Mouse (Mus musculus): Measurements from ENCODE around the gene Cdk2ap1. TPM values are rescaled to one million over a fixed set of nuclear protein-coding genes. Genes with fewer than 3 reads are reported as not detected.
"Not testable (repeated sequence)": the region's sequence is repeated elsewhere in the genome, so short reads cannot be mapped to it uniquely, and the experiment has no call there.

Cdk2ap1 gene
- polyA plus RNA-seq (2014; fragmentation: Nextera tagmentation; extraction: Ambion mirVana) = 189 and 410 TPM in 2 replicates

DNA sequence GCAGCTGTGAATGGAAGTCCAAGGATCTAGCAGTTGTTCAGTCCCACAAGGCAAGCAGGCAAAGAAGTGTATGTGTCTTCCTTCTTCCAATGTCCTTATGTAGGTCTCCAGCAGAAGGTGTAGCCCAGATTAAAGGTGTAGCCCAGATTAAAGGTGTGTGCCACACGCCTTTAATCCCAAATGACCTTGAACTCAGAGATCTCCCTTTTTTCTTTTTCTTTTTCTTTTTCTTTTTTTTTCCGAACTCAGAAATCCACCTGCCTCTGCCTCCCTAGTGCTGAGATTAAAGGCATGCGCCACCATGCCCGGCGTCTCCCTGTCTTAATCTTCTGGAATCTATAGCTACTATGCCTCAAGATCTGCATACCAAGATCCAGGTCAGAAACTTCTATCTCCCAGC is at the start of gene Cdk2ap1:
Gene Cdk2ap1 (minus strand): TSS at position 101 of the 400 bp plus-strand sequence.
- not testable (repeated sequence) for H3K27ac ChIP-seq (replicated peaks; ENCODE audit: low read depth, low read length); H3K9ac ChIP-seq (replicated peaks; ENCODE audit: low read length); H3K36me3 ChIP-seq (replicated peaks; ENCODE audit: control insufficient read depth, insufficient read depth, low read depth, low read length); H3K27me3 ChIP-seq (ENCODE audit: control insufficient read depth, insufficient read depth, low read length); DNase-seq (ENCODE audit: low spot score); H3K9me3 ChIP-seq (replicated peaks; ENCODE audit: control insufficient read depth, low read length); H3K4me3 ChIP-seq (ENCODE audit: low read depth, low read length); H3K4me1 ChIP-seq (ENCODE audit: control insufficient read depth, insufficient read depth, low read length); H3K4me2 ChIP-seq (ENCODE audit: low read depth, low read length); ATAC-seq (replicated peaks; ENCODE audit: insufficient number of reproducible peaks, low FRiP score, low TSS enrichment, low read depth)
- 86% methylated on average over 5 of the region's 5 CpGs for WGBS

DNA sequence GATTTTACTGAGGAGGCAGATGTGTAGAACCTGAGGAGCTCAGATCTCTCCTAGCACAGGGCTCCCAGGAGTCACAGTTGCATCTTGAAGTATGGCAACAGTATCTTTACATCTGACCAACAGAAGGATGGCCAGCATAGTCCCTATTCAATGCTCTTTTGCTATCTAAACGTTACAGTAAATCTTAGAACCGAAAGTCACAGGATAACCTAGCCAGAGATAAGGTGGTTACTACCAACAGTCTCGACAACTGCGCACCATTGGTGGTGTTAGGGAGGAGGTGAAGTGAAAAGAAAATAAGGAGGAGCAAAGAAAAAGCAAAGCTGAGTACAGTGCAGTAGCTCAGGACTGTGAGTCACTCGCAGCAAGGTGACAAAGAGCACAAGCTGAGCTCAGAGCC is 49.3 kb upstream of the Cdk2ap1 start:
- DNase-seq (ENCODE audit: low spot score) (no peak), ATAC-seq (replicated peaks; ENCODE audit: insufficient number of reproducible peaks, low FRiP score, low TSS enrichment, low read depth) (no peak)
- Histone ChIP-seq H3K27me3 (ENCODE audit: control insufficient read depth, insufficient read depth, low read length) (no peaks in the 10 kb centered on the region), H3K9me3 (replicated peaks; ENCODE audit: control insufficient read depth, low read length) (no peaks in the 10 kb centered on the region), H3K9ac (replicated peaks; ENCODE audit: low read length) (no peak overlapping the region), H3K27ac (replicated peaks; ENCODE audit: low read depth, low read length) (no peak overlapping the region), H3K36me3 (replicated peaks; ENCODE audit: control insufficient read depth, insufficient read depth, low read depth, low read length) (peaks cover 13% of the 10 kb centered on the region), H3K4me2 (ENCODE audit: low read depth, low read length) (no peak overlapping the region), H3K4me3 (ENCODE audit: low read depth, low read length) (no peak overlapping the region), H3K4me1 (ENCODE audit: control insufficient read depth, insufficient read depth, low read length) (no peaks in the 10 kb centered on the region)
- WGBS = 92% methylated on average over 5 of the region's 5 CpGs

DNA sequence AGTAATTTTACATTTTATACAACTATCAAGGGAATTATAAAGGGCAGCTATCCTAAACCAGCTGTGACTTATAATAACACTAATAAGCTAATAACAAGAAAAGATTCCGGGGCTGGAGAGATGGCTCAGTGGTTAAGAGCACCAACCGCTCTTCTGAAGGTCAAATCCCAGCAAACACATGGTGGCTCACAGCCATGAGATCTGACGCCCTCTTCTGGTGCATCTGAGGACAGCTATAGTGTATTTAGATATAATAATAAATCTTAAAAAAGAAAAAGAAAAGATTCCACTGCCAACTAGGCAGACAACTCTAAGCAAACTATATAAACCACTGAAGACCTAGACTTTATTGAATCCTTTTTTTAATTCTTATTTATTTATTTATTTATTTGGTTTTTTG is 47.9 kb upstream of the Cdk2ap1 start:
- H3K27ac ChIP-seq (replicated peaks; ENCODE audit: low read depth, low read length) = no peak overlapping the region
- 82% methylated on average over 3 of the region's 3 CpGs for WGBS
- H3K4me3 ChIP-seq (ENCODE audit: low read depth, low read length) = no peak overlapping the region
- H3K4me2 ChIP-seq (ENCODE audit: low read depth, low read length) = no peak overlapping the region
- ATAC-seq (replicated peaks; ENCODE audit: insufficient number of reproducible peaks, low FRiP score, low TSS enrichment, low read depth) (no peak), DNase-seq (ENCODE audit: low spot score) (no peak)
- H3K9ac ChIP-seq (replicated peaks; ENCODE audit: low read length) = no peak overlapping the region
- no peaks in the 10 kb centered on the region for H3K9me3 ChIP-seq (replicated peaks; ENCODE audit: control insufficient read depth, low read length)
- peaks cover 13% of the 10 kb centered on the region for H3K36me3 ChIP-seq (replicated peaks; ENCODE audit: control insufficient read depth, insufficient read depth, low read depth, low read length)
- no peaks in the 10 kb centered on the region for H3K4me1 ChIP-seq (ENCODE audit: control insufficient read depth, insufficient read depth, low read length)
- no peaks in the 10 kb centered on the region for H3K27me3 ChIP-seq (ENCODE audit: control insufficient read depth, insufficient read depth, low read length)

DNA sequence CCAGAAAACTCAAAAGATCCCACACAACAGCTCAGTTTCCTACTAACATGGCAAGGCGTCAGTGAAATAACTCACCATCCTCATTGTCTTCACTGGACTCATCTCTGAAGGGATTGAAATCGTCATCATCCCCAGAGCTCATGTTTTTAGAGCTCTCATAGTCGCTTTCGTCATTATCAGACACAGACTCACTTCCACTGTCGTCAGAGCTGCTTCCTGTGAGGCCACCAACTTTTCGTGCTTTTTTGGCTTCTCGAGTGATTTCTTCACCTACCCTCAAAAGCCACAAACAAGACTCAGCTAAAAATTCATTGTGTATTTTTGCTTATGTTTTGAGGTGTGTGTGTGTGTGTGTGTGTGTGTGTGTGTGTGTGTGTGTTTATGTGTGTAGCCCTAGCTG is 30.8 kb upstream of the Cdk2ap1 start:
- WGBS = 88% methylated on average over 7 of the region's 7 CpGs
- H3K27me3 ChIP-seq (ENCODE audit: control insufficient read depth, insufficient read depth, low read length) = no peaks in the 10 kb centered on the region
- no peaks in the 10 kb centered on the region for H3K9me3 ChIP-seq (replicated peaks; ENCODE audit: control insufficient read depth, low read length)
- DNase-seq (ENCODE audit: low spot score) (no peak), ATAC-seq (replicated peaks; ENCODE audit: insufficient number of reproducible peaks, low FRiP score, low TSS enrichment, low read depth) (no peak)
- no peak overlapping the region for H3K4me3 ChIP-seq (ENCODE audit: low read depth, low read length)
- peaks cover 11% of the 10 kb centered on the region; the same call in 1 of the 2 replicates for H3K36me3 ChIP-seq (replicated peaks; ENCODE audit: control insufficient read depth, insufficient read depth, low read depth, low read length)
- no peak overlapping the region for H3K27ac ChIP-seq (replicated peaks; ENCODE audit: low read depth, low read length)
- no peaks in the 10 kb centered on the region for H3K4me1 ChIP-seq (ENCODE audit: control insufficient read depth, insufficient read depth, low read length)
- no peak overlapping the region for H3K4me2 ChIP-seq (ENCODE audit: low read depth, low read length)
- no peak overlapping the region for H3K9ac ChIP-seq (replicated peaks; ENCODE audit: low read length)

DNA sequence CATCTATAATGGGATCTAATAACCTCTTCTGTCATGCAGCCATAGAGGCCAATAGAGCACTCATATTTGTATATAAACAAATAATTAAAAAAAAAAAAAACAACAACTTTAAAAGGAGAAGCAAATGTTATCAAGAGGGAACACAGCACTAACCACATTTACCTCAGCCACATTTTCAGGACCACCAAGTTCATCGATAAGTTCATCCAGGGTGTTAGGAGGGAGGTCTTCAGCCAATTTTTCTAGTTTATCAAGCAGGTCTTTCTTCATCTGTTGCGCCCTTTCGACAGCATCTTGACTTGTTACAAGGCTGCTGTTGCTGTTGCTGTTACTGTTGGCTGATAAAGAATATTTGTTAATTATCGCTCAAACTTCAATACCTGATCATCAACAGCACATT is 29.5 kb upstream of the Cdk2ap1 start:
- no peaks in the 10 kb centered on the region for H3K9me3 ChIP-seq (replicated peaks; ENCODE audit: control insufficient read depth, low read length)
- peaks cover 5% of the 10 kb centered on the region; the same call in 1 of the 2 replicates for H3K36me3 ChIP-seq (replicated peaks; ENCODE audit: control insufficient read depth, insufficient read depth, low read depth, low read length)
- H3K27ac ChIP-seq (replicated peaks; ENCODE audit: low read depth, low read length) = no peak overlapping the region
- no peak for DNase-seq (ENCODE audit: low spot score)
- no peak overlapping the region for H3K9ac ChIP-seq (replicated peaks; ENCODE audit: low read length)
- 98% methylated on average over 4 of the region's 4 CpGs for WGBS
- H3K4me1 ChIP-seq (ENCODE audit: control insufficient read depth, insufficient read depth, low read length) = no peaks in the 10 kb centered on the region
- H3K27me3 ChIP-seq (ENCODE audit: control insufficient read depth, insufficient read depth, low read length) = no peaks in the 10 kb centered on the region
- no peak overlapping the region for H3K4me3 ChIP-seq (ENCODE audit: low read depth, low read length)
- no peak overlapping the region for H3K4me2 ChIP-seq (ENCODE audit: low read depth, low read length)
- ATAC-seq (replicated peaks; ENCODE audit: insufficient number of reproducible peaks, low FRiP score, low TSS enrichment, low read depth) = no peak

DNA sequence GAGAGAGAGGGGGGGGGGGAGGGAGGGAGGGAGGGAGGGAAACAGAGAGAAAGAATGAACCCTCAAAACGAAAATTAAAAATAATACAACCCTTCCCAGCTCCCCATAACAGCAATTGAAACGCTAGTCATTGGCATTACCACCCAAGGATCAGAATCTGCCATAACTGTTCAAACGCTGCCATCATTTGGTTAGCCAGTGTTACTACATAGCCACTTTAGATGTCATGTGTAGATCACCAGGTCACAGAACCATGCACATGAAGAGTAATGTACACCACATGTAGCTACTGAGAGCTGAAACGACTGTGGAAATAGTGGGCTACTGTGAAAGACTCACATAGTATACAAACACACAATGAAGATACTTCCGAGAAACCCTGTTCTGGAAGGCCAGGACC is 25.1 kb upstream of the Cdk2ap1 start:
- Histone ChIP-seq H3K4me3 (ENCODE audit: low read depth, low read length) (no peak overlapping the region), H3K4me2 (ENCODE audit: low read depth, low read length) (no peak overlapping the region), H3K9me3 (replicated peaks; ENCODE audit: control insufficient read depth, low read length) (no peaks in the 10 kb centered on the region), H3K36me3 (replicated peaks; ENCODE audit: control insufficient read depth, insufficient read depth, low read depth, low read length) (peaks cover 21% of the 10 kb centered on the region), H3K4me1 (ENCODE audit: control insufficient read depth, insufficient read depth, low read length) (no peaks in the 10 kb centered on the region), H3K27me3 (ENCODE audit: control insufficient read depth, insufficient read depth, low read length) (no peaks in the 10 kb centered on the region), H3K27ac (replicated peaks; ENCODE audit: low read depth, low read length) (no peak overlapping the region), H3K9ac (replicated peaks; ENCODE audit: low read length) (no peak overlapping the region)
- ATAC-seq (replicated peaks; ENCODE audit: insufficient number of reproducible peaks, low FRiP score, low TSS enrichment, low read depth) (no peak), DNase-seq (ENCODE audit: low spot score) (peak; percentile 39)
- WGBS = 78% methylated on average over 5 of the region's 5 CpGs

DNA sequence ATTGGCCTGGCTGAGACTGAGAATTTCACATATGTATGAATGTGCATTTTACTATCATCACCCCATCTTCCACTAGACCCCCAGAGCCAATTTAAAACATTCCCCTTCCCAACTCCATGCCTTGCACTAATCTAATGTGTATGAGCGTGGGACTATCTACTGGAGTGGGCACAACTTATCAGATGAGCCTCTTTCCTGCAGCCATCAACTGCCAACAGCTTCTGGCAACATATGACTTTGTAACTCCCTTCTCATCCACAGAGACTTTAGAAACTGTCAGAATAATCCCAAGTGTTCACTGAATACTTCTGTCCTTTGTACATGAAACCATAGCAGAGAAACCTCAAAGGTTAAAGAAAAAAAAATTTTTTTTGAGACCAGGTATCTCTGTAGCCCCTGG is 17.2 kb upstream of the Cdk2ap1 start:
- Histone ChIP-seq H3K36me3 (replicated peaks; ENCODE audit: control insufficient read depth, insufficient read depth, low read depth, low read length) (peaks cover 14% of the 10 kb centered on the region), H3K4me2 (ENCODE audit: low read depth, low read length) (no peak overlapping the region), H3K27ac (replicated peaks; ENCODE audit: low read depth, low read length) (no peak overlapping the region), H3K27me3 (ENCODE audit: control insufficient read depth, insufficient read depth, low read length) (no peaks in the 10 kb centered on the region), H3K4me1 (ENCODE audit: control insufficient read depth, insufficient read depth, low read length) (no peaks in the 10 kb centered on the region), H3K9me3 (replicated peaks; ENCODE audit: control insufficient read depth, low read length) (no peaks in the 10 kb centered on the region), H3K9ac (replicated peaks; ENCODE audit: low read length) (no peak overlapping the region), H3K4me3 (ENCODE audit: low read depth, low read length) (no peak overlapping the region)
- DNase-seq (ENCODE audit: low spot score) = no peak
- no peak for ATAC-seq (replicated peaks; ENCODE audit: insufficient number of reproducible peaks, low FRiP score, low TSS enrichment, low read depth)
- 86% methylated on average over 1 of the region's 1 CpGs for WGBS

DNA sequence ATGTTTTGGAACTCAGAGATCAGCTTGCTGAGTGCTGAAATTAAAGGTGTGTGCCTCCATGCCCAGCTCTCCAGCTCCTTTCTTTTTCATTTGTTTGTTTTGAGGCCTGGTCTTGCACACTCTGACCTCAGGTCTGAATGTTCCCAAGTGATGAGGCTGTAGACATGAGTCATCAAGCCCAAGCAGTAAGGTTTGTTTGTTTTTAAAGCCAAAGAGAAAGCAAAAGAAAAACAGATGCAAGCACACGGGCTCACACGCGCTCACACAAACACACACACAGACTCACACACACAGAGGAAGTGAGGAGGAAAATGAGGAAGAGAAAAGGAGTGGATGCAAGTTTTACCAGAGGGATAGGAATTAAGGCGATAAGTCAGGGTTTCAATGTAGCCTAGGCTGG is 14.3 kb upstream of the Cdk2ap1 start:
- H3K27me3 ChIP-seq (ENCODE audit: control insufficient read depth, insufficient read depth, low read length) = no peaks in the 10 kb centered on the region
- 92% methylated on average over 4 of the region's 4 CpGs for WGBS
- no peak overlapping the region for H3K9ac ChIP-seq (replicated peaks; ENCODE audit: low read length)
- DNase-seq (ENCODE audit: low spot score) (no peak), ATAC-seq (replicated peaks; ENCODE audit: insufficient number of reproducible peaks, low FRiP score, low TSS enrichment, low read depth) (no peak)
- H3K9me3 ChIP-seq (replicated peaks; ENCODE audit: control insufficient read depth, low read length) = no peaks in the 10 kb centered on the region
- no peak overlapping the region for H3K27ac ChIP-seq (replicated peaks; ENCODE audit: low read depth, low read length)
- H3K36me3 ChIP-seq (replicated peaks; ENCODE audit: control insufficient read depth, insufficient read depth, low read depth, low read length) = peaks cover 11% of the 10 kb centered on the region
- H3K4me1 ChIP-seq (ENCODE audit: control insufficient read depth, insufficient read depth, low read length) = no peaks in the 10 kb centered on the region
- H3K4me3 ChIP-seq (ENCODE audit: low read depth, low read length) = no peak overlapping the region
- H3K4me2 ChIP-seq (ENCODE audit: low read depth, low read length) = no peak overlapping the region
